Mouse (Mus musculus): ENCODE data around the gene Rtkn.

GRCm38 (mm10) chr6:83119734-83120051, 15.6 kb upstream of the Rtkn start:
- no peak for TF ChIP-seq CTCF (IDR thresholded peaks at IDR 0.05; ENCODE audit: borderline replicate concordance, insufficient read depth, low read length)
- TF ChIP-seq POLR2A (IDR thresholded peaks at IDR 0.05; ENCODE audit: low read depth, low read length) = no peak

Measured in embryonic fibroblast, embryonic 13.5 days (primary cell).